Mouse (Mus musculus) liver, embryonic 11.5 days (tissue): Measurements from ENCODE around the gene Lypd6. TPM values are rescaled to one million over a fixed set of nuclear protein-coding genes. Genes with fewer than 3 reads are reported as not detected.

Experiments
- ATAC-seq: fragments of 200-750 bp; cut with Nextera tagmentation; replicated peaks from 2 replicates; pipeline ENCODE4 v1.8.0; 2017; ENCODE audit warnings: moderate number of reproducible peaks, mild to moderate bottlenecking, moderate TSS enrichment, moderate library complexity; ENCODE audit not compliant: low FRiP score
- DNase-seq: peaks from one replicate; pipeline ENCODE4 v3.0.0-alpha.2; 2017; ENCODE audit warnings: low spot score
- H3K27ac ChIP-seq: fragments of 300-500 bp; sonication (generic); 2 replicates; pipeline ENCODE4 v1.5.1; 2014; ENCODE audit warnings: mild to moderate bottlenecking, low read depth, low read length, control low read depth
- H3K27me3 ChIP-seq: fragments of 300-500 bp; sonication (generic); replicated peaks from 2 replicates; pipeline ENCODE4 v1.6.1; 2014; ENCODE audit warnings: low read length, mixed read lengths; ENCODE audit not compliant: control insufficient read depth, insufficient read depth
- H3K36me3 ChIP-seq: fragments of 300-500 bp; sonication (generic); 2 replicates; pipeline ENCODE4 v1.6.1; 2014; ENCODE audit warnings: mild to moderate bottlenecking, low read length, moderate library complexity, mixed read lengths; ENCODE audit not compliant: control insufficient read depth, insufficient read depth
- H3K4me1 ChIP-seq: fragments of 300-500 bp; sonication (generic); replicated peaks from 2 replicates; pipeline ENCODE4 v1.6.1; 2014; ENCODE audit warnings: low read length, mixed read lengths; ENCODE audit not compliant: control insufficient read depth, insufficient read depth
- H3K4me2 ChIP-seq: fragments of 300-500 bp; sonication (generic); 2 replicates; pipeline ENCODE4 v1.6.1; 2014; ENCODE audit warnings: mild to moderate bottlenecking, control low read depth, moderate library complexity
- H3K4me3 ChIP-seq: fragments of 300-500 bp; sonication (generic); 2 replicates; pipeline ENCODE4 v1.5.1; 2014; ENCODE audit warnings: low read depth, low read length, control low read depth
- H3K9ac ChIP-seq: fragments of 300-500 bp; sonication (generic); 2 replicates; pipeline ENCODE4 v1.6.1; 2014; ENCODE audit warnings: low read depth, low read length, control low read depth
- H3K9me3 ChIP-seq: fragments of 300-500 bp; sonication (generic); 2 replicates; pipeline ENCODE4 v1.6.1; 2016; ENCODE audit warnings: low read length, inconsistent platforms, mixed read lengths; ENCODE audit not compliant: control insufficient read depth
- WGBS: fragments of 180-500 bp; shearing (Covaris S2); extraction: QIAGEN DNeasy Blood & Tissue Kit; methylation state at CpG from one replicate; pipeline ENCODE4 v1.1.7; 2014; 5-methylcytosine and 5-hydroxymethylcytosine counted together
- polyA plus RNA-seq: library from polyadenylated mRNA; unstranded; fragments of >200 nt; fragmentation: Nextera tagmentation; extraction: Ambion mirVana; gene quantifications from 2 replicates; pipeline ENCODE4 v1.2.1, GENCODE M21; 2014

Gene Lypd6
- polyA plus RNA-seq, result 1.8 and 2.5 TPM in 2 replicates

DNA sequence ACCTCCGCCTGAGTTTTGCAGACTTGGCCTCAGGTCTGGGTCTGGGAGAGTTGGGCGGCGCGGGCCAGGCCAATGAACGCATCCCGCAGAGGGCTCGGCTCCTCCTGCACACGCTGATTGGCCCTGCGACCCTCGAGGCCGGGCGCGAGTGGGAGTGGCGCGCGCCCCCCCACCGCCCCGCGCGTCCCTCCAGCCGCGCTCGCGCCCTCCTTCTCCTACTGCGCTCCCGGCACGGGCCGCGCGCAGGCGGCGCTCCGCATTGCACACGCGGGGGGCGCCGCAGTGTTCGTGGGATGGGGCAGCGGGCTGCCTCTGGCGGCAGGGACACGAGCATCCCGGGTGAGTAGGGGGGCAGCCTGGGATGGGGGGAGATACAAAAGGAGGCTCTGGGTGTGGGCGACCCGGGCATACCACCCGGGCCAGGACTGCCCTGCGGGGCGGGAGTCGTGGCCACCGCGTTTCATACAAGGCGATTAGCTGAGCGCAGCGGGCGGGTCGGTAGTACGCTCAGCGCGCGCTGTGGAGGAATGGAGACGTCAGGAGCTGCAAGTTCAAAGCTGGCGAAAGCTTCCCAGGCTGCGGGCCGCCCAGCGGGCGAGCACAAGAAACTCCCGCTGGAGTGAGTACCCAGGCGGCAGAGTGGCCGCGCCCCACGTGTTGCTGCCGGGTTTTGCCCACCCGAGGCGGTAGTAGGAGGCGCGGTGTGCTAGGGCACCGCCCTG, at the start of gene Lypd6:
TSS of gene Lypd6 (plus strand) at position 184 of the 722 bp plus-strand sequence.
- H3K4me2 ChIP-seq, result peak within 1 kb of the TSS; percentile 82
- H3K27me3 ChIP-seq, result peaks cover 21% of the 10 kb centered on the region
- peak within 1 kb of the TSS; percentile 60 for H3K4me3 ChIP-seq
- DNase-seq (peak; percentile 72), ATAC-seq (peak; percentile 84)
- H3K4me1 ChIP-seq, result no peaks in the 10 kb centered on the region
- H3K9ac ChIP-seq, result peak within 1 kb of the TSS; percentile 34
- no peaks in the 10 kb centered on the region for H3K9me3 ChIP-seq
- under 1% methylated on average over 68 of the region's 76 CpGs for WGBS
- H3K36me3 ChIP-seq, result no peaks in the 10 kb centered on the region
- peak within 1 kb of the TSS; percentile 25; the same call in 1 of the 2 replicates for H3K27ac ChIP-seq

DNA sequence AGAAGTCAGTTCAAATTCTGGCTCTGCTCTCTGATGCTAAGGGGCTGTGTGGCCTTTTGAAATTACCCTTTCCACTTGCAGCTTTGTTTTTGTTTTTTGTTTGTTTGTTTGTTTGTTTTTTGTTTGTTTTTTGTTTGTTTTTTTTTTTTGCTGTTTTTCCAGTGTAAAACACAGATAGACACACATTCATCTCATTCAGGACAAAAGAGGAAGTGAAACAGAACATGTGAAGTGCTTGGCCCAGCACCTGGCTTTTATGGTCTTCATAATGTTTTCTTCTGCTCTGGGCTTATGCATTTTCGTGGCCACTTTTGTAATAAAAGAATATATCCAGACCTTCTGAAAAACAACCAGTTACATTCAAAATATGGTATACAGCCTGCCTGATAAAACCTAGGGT, 46.8 kb upstream of the Lypd6 start:
- no peak for DNase-seq
- Histone ChIP-seq H3K9me3 (no peaks in the 10 kb centered on the region), H3K27ac (no peak overlapping the region), H3K4me1 (no peaks in the 10 kb centered on the region), H3K36me3 (no peaks in the 10 kb centered on the region), H3K4me3 (no peak overlapping the region), H3K27me3 (no peaks in the 10 kb centered on the region), H3K4me2 (no peak overlapping the region), H3K9ac (no peak overlapping the region)
- 74% methylated on average over 1 of the region's 1 CpGs for WGBS
- no peak for ATAC-seq

DNA sequence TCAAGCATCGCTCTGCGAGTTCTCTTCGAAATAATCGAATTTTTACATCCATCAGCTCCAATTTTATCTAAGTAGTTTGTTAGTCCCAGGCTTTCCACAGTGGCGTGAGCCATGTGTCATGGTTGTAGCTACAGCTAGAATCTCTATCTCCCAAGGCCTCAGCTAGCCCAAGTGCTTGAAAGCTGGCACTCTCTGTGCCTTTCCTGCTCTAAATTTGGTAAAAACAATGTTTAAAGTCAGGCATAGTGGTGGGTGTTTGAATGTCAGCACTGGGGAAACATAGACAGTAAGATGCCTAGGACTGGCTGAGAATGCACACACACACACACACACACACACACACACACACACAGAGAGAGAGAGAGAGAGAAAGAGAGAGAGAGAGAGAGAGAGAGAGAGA, 40.7 kb upstream of the Lypd6 start:
- no peak overlapping the region for H3K9ac ChIP-seq
- no peaks in the 10 kb centered on the region for H3K9me3 ChIP-seq
- H3K27me3 ChIP-seq, result no peaks in the 10 kb centered on the region
- ATAC-seq, result no peak
- no peaks in the 10 kb centered on the region for H3K4me1 ChIP-seq
- H3K27ac ChIP-seq, result no peak overlapping the region
- no peak for DNase-seq
- H3K36me3 ChIP-seq, result no peaks in the 10 kb centered on the region
- 87% methylated on average over 5 of the region's 5 CpGs for WGBS
- H3K4me3 ChIP-seq, result no peak overlapping the region
- no peak overlapping the region for H3K4me2 ChIP-seq

DNA sequence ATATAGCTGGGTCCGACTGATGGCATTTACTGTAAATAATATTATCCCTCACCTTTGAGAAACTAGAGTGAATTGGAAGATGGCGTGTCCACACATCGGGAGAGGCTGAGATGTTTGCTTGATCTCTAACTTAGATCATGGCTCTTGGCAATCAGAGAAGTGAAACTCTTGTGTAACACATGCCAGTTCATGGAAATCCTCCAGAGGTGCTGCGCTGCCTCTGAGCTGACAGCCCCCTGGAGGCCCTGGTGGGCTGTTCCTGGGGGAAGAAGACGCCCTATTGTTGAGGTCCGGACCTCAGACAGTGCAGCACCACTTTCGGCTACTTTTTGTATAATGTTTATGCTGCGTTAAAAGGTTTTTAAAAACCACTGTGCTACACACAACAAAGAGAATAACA, 37.3 kb upstream of the Lypd6 start:
- no peaks in the 10 kb centered on the region for H3K36me3 ChIP-seq
- no peak for ATAC-seq
- no peaks in the 10 kb centered on the region for H3K9me3 ChIP-seq
- no peak for DNase-seq
- no peaks in the 10 kb centered on the region for H3K4me1 ChIP-seq
- WGBS, result 71% methylated on average over 8 of the region's 8 CpGs
- no peak overlapping the region for H3K4me2 ChIP-seq
- no peaks in the 10 kb centered on the region for H3K27me3 ChIP-seq
- H3K4me3 ChIP-seq, result no peak overlapping the region
- no peak overlapping the region for H3K27ac ChIP-seq
- no peak overlapping the region for H3K9ac ChIP-seq

DNA sequence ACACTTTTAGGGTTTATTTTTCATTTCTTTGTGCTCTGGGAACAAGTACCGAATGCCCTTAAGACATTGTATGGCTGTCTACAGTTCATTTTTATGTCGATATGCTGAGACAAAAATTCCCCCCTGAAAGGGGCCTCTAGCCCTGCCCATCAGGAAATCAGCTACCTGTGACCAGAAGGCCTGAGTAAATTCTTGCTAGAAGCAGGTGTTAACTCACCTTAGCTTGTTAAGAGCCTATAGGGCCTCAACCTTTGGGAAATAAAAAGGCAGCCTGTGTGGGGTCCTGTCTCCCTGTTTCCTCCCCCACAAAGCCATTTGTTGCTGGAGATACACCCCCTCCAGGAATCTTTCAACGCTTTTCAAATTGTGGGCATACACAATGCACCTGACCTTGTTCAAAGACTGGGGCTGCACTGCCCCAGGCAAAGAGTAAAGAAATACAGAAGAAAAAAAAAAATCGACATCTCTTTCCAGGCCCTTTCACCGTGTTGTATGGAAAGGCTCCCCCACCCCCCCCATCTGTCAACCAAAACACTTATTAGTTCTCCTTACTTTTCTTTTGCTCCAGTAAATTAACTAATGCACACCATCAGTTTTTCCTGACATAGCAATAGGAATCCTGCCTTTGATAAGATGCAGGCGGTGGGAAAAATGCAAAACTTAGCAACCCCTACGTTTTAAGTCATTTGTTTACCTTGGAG, 21.9 kb upstream of the Lypd6 start:
- Histone ChIP-seq H3K27ac (no peak overlapping the region), H3K4me2 (no peak overlapping the region), H3K27me3 (no peaks in the 10 kb centered on the region), H3K9ac (no peak overlapping the region), H3K36me3 (no peaks in the 10 kb centered on the region), H3K9me3 (no peaks in the 10 kb centered on the region), H3K4me1 (no peaks in the 10 kb centered on the region), H3K4me3 (no peak overlapping the region)
- ATAC-seq, result no peak
- no peak for DNase-seq
- WGBS, result 65% methylated on average over 7 of the region's 7 CpGs

DNA sequence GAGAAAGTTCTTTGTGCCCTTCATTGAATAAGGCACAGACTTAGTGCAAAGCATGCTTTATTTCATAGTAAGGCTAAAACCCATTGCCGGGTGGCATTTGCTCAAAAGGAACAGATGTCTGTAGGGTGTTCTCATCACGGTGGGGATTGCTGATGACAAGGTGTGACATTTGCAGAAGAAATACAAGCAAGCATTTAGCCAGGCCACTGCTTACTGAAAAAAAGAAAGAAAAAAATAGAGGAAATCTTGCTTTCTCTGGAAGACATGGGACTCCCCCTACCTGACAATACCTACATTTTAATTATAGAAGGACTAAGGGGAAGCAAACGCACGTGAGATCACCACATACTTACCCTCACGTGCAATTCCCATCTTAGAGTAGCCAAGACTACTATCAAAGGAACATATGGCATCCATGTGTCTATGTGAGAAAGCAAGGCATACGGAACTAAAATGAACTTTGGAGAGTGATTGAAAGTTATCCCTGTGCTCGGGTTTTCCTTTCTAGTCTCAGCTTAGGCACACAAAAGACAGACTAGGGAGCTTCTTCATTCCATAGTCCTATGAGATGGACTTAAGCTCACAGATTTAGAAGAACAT, 21.3 kb upstream of the Lypd6 start:
- ATAC-seq (no peak), DNase-seq (no peak)
- no peaks in the 10 kb centered on the region for H3K36me3 ChIP-seq
- no peaks in the 10 kb centered on the region for H3K9me3 ChIP-seq
- no peak overlapping the region for H3K27ac ChIP-seq
- H3K27me3 ChIP-seq, result no peaks in the 10 kb centered on the region
- H3K4me1 ChIP-seq, result no peaks in the 10 kb centered on the region
- no peak overlapping the region for H3K4me2 ChIP-seq
- H3K9ac ChIP-seq, result no peak overlapping the region
- 73% methylated on average over 7 of the region's 7 CpGs for WGBS
- no peak overlapping the region for H3K4me3 ChIP-seq

DNA sequence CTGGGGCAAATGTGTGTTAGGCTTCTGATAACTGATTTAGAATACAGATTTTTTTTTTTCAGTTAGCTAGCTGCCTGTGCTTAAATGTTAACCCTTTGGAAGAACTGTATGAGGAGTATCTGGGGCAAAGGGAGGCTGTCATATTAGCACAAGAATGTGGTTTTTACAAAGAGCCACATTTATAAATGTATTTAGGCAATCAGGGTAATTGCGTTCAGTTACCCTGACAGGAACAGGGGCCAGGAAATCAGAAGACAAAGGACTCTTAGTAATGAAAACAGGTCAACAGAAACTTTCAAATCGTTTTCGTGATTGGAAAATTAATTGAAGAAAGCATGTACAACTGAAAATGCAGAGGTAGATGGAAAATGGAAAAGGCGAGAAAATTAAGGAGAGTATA, 20.4 kb upstream of the Lypd6 start:
- H3K36me3 ChIP-seq, result no peaks in the 10 kb centered on the region
- no peak overlapping the region for H3K27ac ChIP-seq
- ATAC-seq, result no peak
- H3K4me1 ChIP-seq, result no peaks in the 10 kb centered on the region
- H3K9ac ChIP-seq, result no peak overlapping the region
- no peak overlapping the region for H3K4me3 ChIP-seq
- WGBS, result 87% methylated on average over 4 of the region's 4 CpGs
- no peaks in the 10 kb centered on the region for H3K9me3 ChIP-seq
- H3K27me3 ChIP-seq, result no peaks in the 10 kb centered on the region
- DNase-seq, result no peak
- H3K4me2 ChIP-seq, result no peak overlapping the region

DNA sequence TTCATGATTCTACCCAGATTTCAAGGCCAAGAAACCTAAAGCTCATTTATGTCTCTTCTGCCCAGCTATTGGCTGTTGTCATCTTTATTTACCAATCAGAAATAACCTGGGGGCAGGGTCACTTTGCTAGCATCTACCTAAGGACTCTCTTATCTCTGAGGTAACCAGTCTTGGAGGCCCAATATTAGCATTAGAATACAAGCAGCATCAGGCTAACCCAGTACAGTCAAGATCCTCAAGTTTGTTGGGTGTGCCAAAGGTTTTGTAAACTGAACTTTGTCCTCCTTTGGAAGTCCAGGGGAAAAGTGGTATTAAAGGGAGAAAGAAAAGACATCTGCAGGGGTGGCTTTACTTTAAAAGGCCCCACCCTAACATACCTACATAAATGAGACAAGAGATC, 17.8 kb upstream of the Lypd6 start:
- ATAC-seq, result no peak
- no peak overlapping the region for H3K4me3 ChIP-seq
- H3K4me2 ChIP-seq, result no peak overlapping the region
- H3K27me3 ChIP-seq, result no peaks in the 10 kb centered on the region
- no peaks in the 10 kb centered on the region for H3K4me1 ChIP-seq
- no peak overlapping the region for H3K9ac ChIP-seq
- H3K27ac ChIP-seq, result no peak overlapping the region
- no peak for DNase-seq
- no peaks in the 10 kb centered on the region for H3K36me3 ChIP-seq
- no peaks in the 10 kb centered on the region for H3K9me3 ChIP-seq
